Mouse (Mus musculus) retina, adult 2 months (tissue): ENCODE results near the gene Bsn.
"Not testable (repeated sequence)": the region's sequence is repeated elsewhere in the genome, so short reads cannot be mapped to it uniquely, and the experiment has no call there.

ENCODE experiments used
- DNase-seq: peaks from one replicate; pipeline ENCODE4 v3.0.0-alpha.2; 2012; ENCODE audit warnings: low read depth, low spot score

Bsn gene

DNA sequence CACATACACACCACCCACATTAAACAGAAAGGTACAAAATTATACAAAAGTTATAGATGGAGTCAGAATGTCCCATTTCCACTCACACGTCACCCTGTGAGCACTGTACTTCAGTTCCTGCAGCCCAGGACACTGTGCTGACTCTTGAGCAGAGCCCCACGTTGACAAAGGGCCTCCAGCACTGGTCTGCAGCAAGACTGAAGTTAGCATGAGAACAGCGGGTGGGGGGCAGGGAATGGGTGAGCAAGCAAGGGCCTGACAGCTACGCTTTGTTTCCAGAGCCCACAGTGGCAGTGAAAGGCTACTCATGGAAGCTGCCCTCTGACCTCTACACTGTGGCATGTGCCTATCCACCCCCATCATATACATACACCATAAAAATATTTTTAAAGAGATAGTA is 40.4 kb downstream of the Bsn start:
- no peak for DNase-seq

DNA sequence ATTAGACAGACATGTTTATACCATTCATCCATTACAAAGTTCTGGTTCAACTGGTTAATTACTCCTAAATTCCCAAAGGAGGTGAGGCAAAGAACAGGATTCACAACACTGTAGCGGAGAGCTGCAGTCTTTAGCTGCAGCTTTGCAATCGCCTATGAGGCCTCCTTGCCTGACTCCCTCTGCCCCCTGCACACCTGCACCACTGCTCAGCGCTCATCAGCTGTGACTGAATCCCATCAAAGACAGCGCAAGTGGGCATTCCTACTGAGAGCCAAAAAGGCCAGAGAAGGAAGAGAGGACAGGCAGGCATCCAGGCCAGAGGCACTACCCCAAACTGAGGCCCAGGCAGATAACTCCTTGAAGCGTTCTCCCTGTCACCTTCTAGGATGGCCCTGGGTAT is 42.6 kb downstream of the Bsn start:
- DNase-seq, result no peak

DNA sequence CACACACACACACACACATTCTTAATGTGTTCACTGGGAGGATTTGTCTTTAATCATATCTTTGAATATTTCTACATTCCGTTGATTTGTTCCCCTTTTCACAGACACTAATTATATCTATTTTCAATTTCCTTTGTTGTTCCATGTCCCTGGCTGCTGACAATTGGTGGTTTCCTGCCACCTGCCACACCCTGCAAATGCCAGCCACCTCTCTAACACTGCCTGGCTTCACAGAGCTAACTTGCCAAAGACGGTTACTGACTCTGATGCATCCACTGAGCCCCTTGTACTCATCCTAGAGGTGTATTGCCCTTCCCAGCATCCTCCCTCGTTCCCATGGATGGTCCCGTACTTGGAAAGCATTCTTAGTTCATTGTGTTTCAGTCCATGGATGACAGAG is 43.7 kb downstream of the Bsn start:
- DNase-seq, result no peak

DNA sequence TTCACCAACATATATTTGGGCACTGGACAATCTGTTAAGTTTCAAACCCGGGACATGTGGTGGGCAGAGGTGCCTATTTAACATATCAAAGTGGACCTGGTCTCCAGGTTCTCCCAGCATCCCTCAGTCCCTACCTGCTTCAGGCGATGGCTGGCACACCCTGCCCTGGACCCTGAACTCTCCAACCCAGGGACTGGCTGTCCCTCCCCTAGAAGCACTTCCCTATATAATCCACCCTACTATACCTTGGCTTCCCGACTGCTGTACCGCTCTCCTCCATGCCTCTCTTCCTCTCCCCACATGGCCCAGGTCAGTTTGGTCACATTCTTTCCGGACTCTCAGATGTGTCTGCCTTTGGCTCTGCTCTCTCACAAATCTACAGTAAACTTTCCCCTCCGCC is 44.4 kb downstream of the Bsn start:
- DNase-seq, result no peak

DNA sequence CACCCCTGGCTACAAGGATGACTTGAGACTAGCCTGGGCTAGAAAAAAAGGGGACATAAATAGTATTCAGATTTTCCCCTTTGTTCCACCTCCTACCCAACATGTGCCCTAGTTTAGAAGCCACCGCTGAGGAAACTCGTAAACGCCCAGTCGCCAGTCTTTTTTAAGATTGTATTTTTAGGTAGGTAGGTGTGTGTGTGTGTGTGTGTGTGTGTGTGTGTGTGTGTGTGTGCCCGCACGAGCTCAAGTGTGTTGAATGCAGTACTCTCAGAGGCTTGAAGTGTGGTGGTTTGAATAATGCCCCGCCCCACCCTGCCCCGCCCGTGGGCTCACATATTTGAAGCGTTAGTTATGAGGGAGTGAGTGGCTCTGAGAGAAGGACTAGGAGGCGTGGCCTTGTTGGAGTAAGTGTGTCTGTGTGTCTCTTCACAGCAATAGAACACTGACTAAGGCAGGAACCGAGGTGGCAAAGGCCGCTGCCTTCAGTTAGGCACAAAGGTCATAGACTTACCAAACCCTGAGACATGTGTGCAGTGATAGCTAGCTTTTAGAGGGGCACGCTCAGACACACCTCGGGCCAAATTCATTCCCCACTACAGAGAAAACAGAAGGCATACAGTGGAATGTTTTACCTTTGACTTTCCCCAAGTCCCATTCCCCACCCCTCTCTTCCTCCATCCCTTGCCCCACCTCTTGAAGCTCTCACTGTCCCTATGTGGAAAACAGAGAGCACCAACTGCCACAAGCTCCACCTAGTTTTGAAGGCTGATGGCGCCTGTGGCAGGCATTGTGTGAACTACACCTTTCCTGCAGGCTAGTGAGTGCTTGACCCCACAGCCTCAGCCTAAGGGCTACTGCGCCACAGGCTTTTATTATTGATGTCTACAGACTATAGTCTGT is 45.6 kb downstream of the Bsn start:
- no peak for DNase-seq

DNA sequence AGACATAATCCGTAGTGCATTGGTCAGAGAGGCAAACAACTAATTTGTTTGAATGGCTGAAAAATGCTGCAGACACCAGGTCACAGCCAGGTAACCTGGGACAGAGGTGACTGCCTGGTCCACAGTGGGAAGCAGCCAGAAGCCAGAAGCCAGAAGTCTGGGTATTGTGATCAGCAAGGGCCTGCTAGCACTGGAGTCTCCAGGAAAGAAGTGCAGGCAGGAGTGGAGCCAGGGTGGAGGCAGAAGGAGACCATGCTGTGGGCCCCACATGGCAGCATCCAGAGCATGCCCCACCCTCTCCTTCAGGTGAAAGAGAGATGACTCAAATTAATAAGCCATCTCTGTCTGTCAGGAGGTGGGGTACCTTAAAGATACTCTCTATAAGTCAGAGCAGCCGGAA is 46.7 kb downstream of the Bsn start:
- DNase-seq, result no peak

DNA sequence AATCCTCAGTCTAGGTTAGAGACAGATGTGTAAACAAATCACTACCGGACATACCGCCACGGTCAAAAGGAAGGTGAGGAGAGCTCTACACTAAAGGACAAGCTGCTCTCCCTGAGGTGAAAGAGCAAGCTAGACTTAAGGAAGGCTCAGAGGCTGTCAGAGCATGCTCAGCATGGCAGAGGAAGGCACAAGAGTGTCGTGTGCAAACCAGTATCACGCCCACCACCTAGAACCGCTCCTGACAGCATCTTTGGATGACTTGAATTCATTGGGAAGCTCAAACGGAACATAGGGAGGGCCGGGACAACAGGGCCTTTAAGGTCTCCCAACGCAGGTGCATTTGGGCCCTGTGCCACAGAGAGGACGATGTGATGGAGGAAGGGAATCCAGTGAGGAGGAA is 48.8 kb downstream of the Bsn start:
- no peak for DNase-seq

DNA sequence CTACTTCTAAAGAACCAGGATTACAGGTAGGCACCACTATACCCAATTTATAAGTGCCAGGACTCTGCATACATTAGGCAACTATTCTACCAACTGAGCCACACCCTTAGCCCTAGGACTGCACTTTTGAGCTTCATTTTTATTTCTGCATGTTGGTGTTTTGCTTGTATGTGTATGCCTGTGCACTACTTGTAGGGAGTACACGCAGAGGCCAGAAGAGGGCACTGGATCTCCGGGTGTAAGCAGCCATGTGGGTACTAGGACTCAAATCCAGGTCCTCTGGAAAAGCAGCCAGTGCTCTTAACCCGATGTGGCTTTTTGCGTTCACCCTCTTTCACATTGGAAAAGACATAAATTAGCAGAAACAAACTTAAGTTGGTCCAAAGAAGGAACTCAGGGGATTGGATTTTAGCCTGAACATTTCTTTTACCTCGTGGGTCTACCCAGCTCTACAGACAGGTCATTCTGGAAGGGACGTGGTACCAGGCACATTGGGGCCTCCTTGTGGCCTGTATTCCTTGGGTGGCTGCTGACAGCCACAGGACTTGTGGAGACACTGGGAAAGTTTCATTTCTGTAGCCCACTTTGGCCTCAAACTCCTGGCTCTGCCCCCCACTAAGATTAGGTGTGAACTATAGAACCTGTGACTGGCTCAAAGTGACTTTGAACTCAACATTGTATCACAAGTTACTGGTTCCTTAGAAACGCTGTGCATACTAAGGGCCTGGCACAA is 50.1 kb downstream of the Bsn start:
- no peak for DNase-seq

DNA sequence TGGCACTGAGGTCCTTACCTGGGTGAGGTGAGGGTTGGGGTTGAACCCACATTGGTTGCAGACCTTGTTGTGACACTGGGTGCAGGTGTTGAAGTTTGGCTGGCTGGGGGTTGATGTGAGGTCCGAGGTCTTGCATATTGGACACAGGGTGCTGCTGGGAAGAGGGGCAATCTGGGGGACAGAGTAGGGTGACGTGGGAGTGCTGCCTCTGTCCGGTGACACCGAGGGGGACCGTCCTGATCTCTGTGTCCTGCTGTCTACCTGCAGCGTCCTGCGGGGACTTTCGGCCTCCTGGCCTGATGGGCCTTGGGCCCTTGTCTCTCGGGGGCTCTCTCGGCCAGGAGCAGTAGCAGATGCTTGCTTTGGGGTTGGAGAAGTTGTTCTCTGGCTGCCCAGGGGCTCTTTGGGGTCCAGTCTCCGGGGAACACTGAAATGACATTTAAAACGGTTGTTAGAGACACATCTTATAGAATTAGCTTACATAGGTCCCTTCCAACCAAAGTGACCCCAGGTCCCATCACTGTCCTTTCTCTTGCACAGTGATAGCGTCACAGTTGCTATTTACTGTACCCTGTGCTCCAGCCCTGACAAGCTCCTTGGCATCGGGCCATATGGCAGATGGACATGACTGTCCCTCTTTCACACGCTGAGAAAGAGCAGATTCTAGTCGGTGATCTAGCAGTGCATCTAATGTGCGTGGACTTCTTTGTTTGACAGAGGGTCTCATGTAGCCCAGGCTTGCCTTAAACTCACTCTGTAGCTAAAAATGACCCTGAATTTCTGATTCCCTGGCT is 50.8 kb downstream of the Bsn start:
- DNase-seq, result peak; percentile 26

DNA sequence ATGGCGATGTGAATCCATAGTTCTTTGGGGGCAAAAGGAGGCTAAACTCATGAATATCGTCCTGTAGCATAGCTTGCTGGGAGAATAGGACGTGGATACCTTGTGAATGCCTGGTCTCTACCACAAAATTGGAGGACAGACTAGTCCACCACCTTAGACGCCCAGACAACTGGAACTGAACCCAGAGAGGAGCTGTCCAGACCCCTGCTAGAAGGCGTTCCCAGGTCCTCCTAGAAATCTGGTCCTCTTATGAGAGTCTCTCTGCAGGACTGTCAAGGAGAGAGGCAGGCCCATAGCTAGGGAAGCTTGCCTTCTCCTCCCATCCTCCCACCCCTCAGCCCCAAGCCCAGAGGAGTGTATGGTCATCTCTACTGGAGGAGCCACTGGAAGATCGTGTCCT is 52.1 kb downstream of the Bsn start:
- no peak for DNase-seq

DNA sequence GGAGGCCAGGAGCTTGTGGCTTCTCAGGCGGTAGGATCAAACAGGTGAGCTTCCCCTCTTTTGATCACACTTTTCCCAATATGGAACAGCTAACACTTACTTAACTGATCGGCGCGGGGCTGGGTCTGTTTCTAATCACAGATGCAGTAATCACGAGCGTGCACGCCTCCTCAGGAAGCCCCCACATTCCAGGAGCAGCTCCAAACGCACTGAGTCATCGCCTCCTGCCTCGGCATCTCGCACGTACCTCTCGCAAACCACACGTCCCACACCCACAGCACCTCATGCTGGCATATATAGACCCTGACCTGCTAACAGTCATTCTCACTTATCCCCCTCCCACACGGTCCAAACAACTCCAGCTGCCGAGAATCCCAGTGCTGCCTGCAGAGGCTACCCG is 52.7 kb downstream of the Bsn start:
- no peak for DNase-seq

DNA sequence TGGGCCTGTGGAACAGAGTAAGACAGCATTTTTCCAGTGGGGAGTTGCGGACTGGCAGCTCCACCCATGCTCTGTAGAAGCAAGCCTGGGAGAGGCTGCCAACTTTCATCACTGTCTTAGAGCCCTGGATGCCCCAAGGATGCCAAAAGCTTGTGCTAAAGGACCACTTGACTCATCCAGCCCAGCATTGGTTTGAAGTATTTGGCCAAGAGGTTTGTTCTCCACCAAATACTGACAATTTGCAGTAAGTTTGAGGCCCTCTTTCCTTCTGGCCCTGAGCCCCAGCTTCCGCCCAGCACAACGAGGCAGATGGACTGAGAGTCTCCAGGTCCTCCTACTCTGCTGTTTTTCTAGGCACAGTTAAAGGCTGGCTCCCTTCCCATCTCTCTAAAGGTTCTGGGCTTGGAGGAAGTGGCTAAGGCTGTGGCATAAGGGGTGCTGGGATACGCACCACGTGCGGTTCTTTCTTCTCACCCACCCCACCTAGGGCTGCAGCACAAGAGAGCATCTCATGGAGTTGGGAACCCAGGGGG is 53.2 kb downstream of the Bsn start:
- no peak for DNase-seq

DNA sequence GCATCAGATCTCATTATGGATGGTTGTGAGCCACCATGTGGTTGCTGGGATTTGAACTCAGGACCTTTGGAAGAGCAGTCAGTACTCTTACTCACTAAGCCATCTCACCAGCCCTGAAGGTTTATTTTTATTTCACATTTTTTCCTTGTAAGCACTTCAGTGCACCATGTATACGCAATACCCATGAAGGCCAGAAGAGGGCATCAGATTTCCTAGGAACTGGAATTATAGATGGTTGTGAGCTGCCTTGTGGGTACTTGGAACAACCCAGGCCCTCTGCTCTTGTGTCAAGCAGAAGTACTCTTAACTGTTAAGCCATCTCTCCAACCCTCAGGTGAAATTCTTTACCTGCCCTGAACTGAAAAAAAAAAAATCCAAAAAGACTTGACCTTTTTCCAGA is 54.0 kb downstream of the Bsn start:
- no peak for DNase-seq

DNA sequence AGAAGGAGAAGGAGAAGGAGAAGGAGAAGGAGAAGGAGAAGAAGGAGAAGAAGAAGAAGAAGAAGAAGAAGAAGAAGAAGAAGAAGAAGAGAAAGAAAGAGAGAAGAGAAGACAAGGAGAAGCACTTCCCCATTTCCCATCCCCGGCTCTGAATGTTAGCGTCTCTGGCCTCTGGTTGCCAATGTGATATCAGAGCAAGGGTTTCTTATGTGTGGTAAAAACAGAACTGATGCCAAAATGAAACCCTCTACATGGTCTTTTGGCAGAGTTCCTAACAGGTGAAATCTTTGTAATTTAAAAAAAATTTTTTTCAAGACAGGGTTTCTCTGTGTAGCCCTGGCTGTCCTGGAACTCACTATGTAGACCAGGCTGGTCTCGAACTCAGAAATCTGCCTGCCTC is 54.5 kb downstream of the Bsn start:
- not testable (repeated sequence) for DNase-seq

DNA sequence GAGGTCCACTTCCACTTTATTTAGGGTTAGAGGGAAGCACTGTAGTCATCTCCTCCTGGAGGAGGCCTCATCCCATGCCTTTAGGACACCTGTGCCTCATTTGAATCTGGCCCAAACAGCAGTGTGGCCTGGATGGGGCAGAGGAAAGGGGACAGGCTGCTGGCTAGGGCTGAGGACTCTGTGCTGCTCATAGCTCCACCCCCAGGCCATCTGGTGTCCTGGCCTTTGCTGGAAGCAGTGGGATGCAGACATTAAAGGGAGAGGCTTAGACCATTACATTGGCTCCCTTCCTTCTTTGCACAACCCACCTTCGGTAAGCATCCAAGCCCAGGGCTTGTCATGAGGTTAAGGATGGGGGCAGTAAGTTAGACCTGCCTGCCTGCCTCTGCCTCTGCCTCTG is 56.7 kb downstream of the Bsn start:
- no peak for DNase-seq

DNA sequence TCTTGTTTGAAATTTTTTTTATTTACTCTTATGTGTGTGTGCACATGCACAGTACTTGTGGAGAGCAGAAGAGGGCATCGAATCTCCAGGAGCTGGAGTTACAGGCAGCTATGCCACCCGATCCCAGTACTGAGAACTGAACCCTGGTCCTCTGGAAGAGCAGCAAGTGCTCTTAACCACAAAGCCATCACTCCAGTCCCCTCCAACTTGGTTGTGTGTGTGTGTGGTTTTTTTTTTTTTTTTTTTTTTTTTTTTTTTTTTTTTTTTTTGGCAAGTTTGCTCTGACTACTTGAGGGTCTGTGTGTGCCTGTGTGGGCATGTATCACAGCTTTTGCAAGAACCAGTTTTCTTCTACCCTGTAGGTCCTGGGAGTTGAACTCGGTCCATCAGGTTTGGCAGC is 57.8 kb downstream of the Bsn start:
- DNase-seq, result no peak

DNA sequence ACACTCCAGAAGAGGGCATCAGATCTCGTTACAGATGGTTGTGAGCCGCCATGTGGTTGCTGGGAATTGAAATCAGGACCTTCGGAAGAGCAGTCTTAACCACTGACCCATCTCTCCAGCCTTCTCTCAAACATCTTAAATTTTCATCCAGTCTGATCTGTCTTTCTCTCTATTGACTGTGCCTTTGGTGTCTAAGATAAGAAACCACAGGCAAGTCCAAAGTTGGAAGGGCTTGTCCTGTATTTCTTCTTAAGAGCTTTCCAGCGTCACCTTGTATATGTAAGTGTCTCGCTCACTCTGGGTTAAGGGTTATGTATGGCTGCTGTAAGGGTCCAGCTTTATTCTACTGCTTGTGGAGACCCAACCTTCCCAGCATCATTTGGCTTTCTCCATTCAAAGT is 58.7 kb downstream of the Bsn start:
- DNase-seq, result no peak

DNA sequence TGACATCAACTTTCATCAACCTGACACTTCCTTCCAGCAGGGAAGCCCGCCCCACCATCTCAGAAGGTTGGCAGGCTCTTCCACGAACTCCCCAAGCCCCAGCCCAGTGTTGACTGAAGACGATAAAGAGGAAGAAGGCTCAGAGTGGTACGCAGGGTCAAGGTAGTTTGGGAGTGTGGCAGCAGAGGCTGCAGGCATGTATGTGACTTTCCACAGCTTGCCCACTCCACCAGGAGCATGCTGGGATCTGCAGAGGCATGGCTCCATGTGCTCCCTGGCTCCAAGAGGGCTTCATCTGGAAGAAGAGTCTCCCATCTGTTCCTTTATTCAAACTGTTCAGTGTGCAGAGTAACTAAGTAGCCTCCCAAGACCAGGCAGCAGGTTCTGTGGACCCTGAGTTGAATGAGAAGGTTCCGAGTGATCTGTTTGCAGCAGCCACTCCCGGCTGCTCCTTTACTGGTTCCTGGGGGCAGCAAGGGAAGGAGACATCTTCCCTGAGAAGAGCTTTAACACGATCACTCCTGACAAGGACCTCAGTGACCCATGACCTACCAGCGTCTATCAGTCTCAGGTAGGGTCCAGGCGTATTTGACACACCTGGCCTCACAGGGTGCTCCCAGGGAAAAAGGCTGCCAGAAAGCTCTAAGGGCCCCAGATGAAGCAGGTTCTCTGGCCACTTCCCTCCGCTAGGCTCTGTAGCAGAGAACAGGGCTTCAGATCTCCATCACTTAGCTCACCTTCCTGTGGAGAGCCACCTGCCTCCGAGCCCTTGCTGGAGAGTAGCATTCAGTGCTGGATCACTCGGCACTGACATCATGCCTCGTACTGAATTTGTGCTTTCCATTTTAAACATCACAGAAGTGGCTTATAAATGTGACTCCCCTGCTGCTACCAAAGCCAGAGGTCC is 60.9 kb downstream of the Bsn start:
- no peak for DNase-seq

DNA sequence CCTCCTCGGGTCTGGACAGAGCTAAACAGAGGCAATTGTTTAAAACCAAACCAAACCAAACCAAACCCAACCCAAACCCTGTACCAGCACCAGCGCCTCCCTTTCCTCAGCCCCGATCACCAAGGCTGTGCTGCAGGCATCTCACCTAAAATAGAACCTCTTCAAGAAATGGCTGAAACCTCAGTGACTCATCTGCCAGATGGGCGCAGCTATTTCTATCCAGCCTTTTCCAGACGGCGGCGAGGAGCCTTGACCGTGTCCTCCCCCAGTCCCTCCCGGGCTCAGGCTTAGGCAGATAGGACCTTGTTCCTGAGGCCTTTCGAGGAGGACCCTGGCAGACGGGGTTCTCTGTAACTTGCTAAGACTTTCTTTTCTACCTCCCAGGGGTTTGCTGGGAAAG is 61.9 kb downstream of the Bsn start:
- DNase-seq, result no peak

DNA sequence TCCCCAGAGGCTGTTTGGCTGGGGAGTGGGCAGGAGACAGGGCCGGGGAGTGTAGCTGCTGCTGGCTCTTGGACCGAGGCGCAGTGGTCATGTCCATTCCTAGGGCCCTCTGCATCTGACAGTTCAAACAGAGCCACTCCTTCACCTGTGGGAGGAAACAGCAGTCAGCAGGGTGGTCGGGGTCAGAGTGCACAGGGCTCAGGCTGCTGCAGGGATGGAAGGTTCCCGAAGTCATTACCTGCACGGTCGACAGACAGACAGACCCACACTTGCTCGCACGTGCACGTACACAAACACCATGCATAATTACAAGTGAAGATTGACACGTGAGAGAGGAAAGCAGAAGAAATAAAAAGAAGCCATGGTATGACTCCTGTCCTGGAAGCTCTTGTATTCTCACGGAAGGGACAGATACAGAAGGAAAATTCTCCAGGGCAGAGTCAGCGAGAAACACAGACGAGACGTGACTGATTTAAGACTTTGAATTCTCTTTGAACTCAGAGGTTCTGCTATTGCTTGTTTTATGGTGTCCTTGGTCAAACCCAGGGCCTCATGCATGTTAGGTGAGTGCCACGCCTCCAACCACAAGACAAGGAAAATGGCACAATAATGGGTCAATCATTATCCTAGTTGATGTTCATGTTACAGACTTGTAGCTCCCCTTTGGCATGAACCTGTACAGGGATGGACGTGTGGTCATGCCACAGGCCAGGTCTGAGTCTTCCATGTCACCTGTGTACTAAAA is 63.6 kb downstream of the Bsn start:
- DNase-seq, result no peak
